Mouse (Mus musculus): ENCODE data around the gene Tns1.

- TF ChIP-seq CTCF (IDR thresholded peaks at IDR 0.05; ENCODE audit: borderline replicate concordance, extremely low read depth, insufficient read depth, insufficient read length), result no peak
- no peak for TF ChIP-seq POLR2A (IDR thresholded peaks at IDR 0.05; ENCODE audit: borderline replicate concordance, extremely low read depth, insufficient read depth, insufficient read length, poor library complexity, severe bottlenecking)
These were observed 179.9 kb downstream of the Tns1 start for GRCm38 (mm10) chr1:73944393-73944792.
